Mouse (Mus musculus): ENCODE results near the gene Enpp7. TPM values are rescaled to one million over a fixed set of nuclear protein-coding genes. Genes with fewer than 3 reads are reported as not detected.
A peak's percentile ranks its signal among the peaks of the same experiment; 100 is the strongest.

The Enpp7 gene
- total RNA-seq, 2 experiments from 2014 or later = not detected

- no peak for DNase-seq (ENCODE audit: low spot score in 2 of 2)
- intact Hi-C loops (cut with DNase I) = no loop called here
Observed at GRCm38 (mm10) chr11:118985571-118985970, 2.4 kb upstream of the Enpp7 start.

- intact Hi-C loops (cut with DNase I) = no loop called here
- DNase-seq (ENCODE audit: low spot score in 2 of 2) = peak in 1 of 2 experiments; percentile 21
Observed at GRCm38 (mm10) chr11:118992781-118993180, 4.8 kb downstream of the Enpp7 start.

GRCm38 (mm10) chr11:118995448-118995847, 7.5 kb downstream of the Enpp7 start:
- intact Hi-C loops (cut with DNase I) = no loop called here
- no peak for DNase-seq (ENCODE audit: low spot score in 2 of 2)

GRCm38 (mm10) chr11:118997182-118997581, 9.2 kb downstream of the Enpp7 start:
- intact Hi-C loops (cut with DNase I) = no loop called here
- no peak for DNase-seq (ENCODE audit: low spot score in 2 of 2)

GRCm38 (mm10) chr11:118998540-118999265, 10.7 kb downstream of the Enpp7 start:
- intact Hi-C loops (cut with DNase I) = loop anchor here (1.0 kb wide), 1 partner anchor 24 kb away; the partner anchor contains the start of gene Cbx2
- DNase-seq (ENCODE audit: low spot score in 2 of 2) = peak; percentile 84 to 90

- peak; percentile 38 for DNase-seq (ENCODE audit: low spot score in 2 of 2)
- intact Hi-C loops (cut with DNase I) = no loop called here
Observed at GRCm38 (mm10) chr11:118999361-118999804, 11.4 kb downstream of the Enpp7 start.

- DNase-seq (ENCODE audit: low spot score in 2 of 2) = no peak
- intact Hi-C loops (cut with DNase I) = no loop called here
Observed at GRCm38 (mm10) chr11:119000877-119001276, 12.9 kb downstream of the Enpp7 start.

GRCm38 (mm10) chr11:119001493-119002128, 13.6 kb downstream of the Enpp7 start:
- intact Hi-C loops (cut with DNase I) = no loop called here
- DNase-seq (ENCODE audit: low spot score in 2 of 2) = no peak

GRCm38 (mm10) chr11:119005547-119006275, 17.7 kb downstream of the Enpp7 start:
- no peak for DNase-seq (ENCODE audit: low spot score in 2 of 2)

GRCm38 (mm10) chr11:119006462-119006861, 18.5 kb downstream of the Enpp7 start:
- no peak for DNase-seq (ENCODE audit: low spot score in 2 of 2)
- intact Hi-C loops (cut with DNase I) = no loop called here

More at GRCm38 (mm10) chr11:119005547-119006275, 17.7 kb downstream of the Enpp7 start:
- intact Hi-C loops (cut with DNase I) = no loop called here

GRCm38 (mm10) chr11:119007461-119008456, 19.8 kb downstream of the Enpp7 start:
- intact Hi-C loops (cut with DNase I) = no loop called here

GRCm38 (mm10) chr11:119014455-119014854, 26.5 kb downstream of the Enpp7 start:
- intact Hi-C loops (cut with DNase I) = no loop called here
- DNase-seq (ENCODE audit: low spot score in 2 of 2) = no peak

More at GRCm38 (mm10) chr11:119007461-119008456, 19.8 kb downstream of the Enpp7 start:
- no peak for DNase-seq (ENCODE audit: low spot score in 2 of 2)

GRCm38 (mm10) chr11:119017506-119017905, 29.5 kb downstream of the Enpp7 start:
- no peak for DNase-seq (ENCODE audit: low spot score in 2 of 2)
- intact Hi-C loops (cut with DNase I) = no loop called here

GRCm38 (mm10) chr11:119021180-119021579, 33.2 kb downstream of the Enpp7 start:
- DNase-seq (ENCODE audit: low spot score in 2 of 2) = no peak
- intact Hi-C loops (cut with DNase I) = loop anchor here (10.0 kb wide), 1 partner anchor 374 kb away; the partner anchor contains the start of gene Rnf213

- no peak for DNase-seq (ENCODE audit: low spot score in 2 of 2)
- intact Hi-C loops (cut with DNase I) = loop anchor here (1.0 to 10.0 kb wide), 2 partner anchors 24 to 373 kb away; partner anchors contain the start of gene Rnf213
Observed at GRCm38 (mm10) chr11:119022068-119022894, 34.3 kb downstream of the Enpp7 start.

GRCm38 (mm10) chr11:119022895-119023615, 35.1 kb downstream of the Enpp7 start, which contains the start of gene Cbx2:
Gene Cbx2, plus strand, starts transcription at chr11:119022962.
- intact Hi-C loops (cut with DNase I) = loop anchor here (1.0 to 10.0 kb wide), 2 partner anchors 25 to 372 kb away; partner anchors contain the start of gene Rnf213
- peak; percentile 80 to 87 for DNase-seq (ENCODE audit: low spot score in 2 of 2)

GRCm38 (mm10) chr11:119023616-119023980, 35.6 kb downstream of the Enpp7 start:
- no peak for DNase-seq (ENCODE audit: low spot score in 2 of 2)
- intact Hi-C loops (cut with DNase I) = loop anchor here (10.0 kb wide), 1 partner anchor 371 kb away; the partner anchor contains the start of gene Rnf213

Measured in left cerebral cortex, postnatal 25 days (tissue).